Mouse (Mus musculus) liver, embryonic 14.5 days (tissue): ENCODE data around the gene Selenom. TPM values are rescaled to one million over a fixed set of nuclear protein-coding genes. Genes with fewer than 3 reads are reported as not detected.

Source experiments
- ATAC-seq: fragments of 200-750 bp; cut with Nextera tagmentation; 2 replicates; pipeline ENCODE4 v1.8.0; 2017; ENCODE audit warnings: moderate number of reproducible peaks, mild to moderate bottlenecking, moderate library complexity; ENCODE audit not compliant: insufficient read depth
- DNase-seq, 3 experiments: peaks; one replicate each; pipeline ENCODE4 v3.0.0-alpha.2; 2012 to 2013; ENCODE audit warnings: low read depth in 3 of 3, low spot score in 3 of 3
- H3K27ac ChIP-seq: fragments of 300-500 bp; sonication (generic); 2 replicates; pipeline ENCODE4 v1.5.1; 2014; ENCODE audit warnings: moderate library complexity, mild to moderate bottlenecking, control low read depth, inconsistent platforms
- H3K27me3 ChIP-seq: fragments of 300-500 bp; sonication (generic); 2 replicates; pipeline ENCODE4 v1.6.1; 2014; ENCODE audit warnings: mild to moderate bottlenecking, low read length, moderate library complexity; ENCODE audit not compliant: control insufficient read depth, insufficient read depth
- H3K36me3 ChIP-seq: fragments of 300-500 bp; sonication (generic); replicated peaks from 2 replicates; pipeline ENCODE4 v1.6.1; 2014; ENCODE audit warnings: low read depth; ENCODE audit not compliant: control insufficient read depth, insufficient read depth
- H3K4me1 ChIP-seq, 2 experiments: fragments of 200-500 bp in 1 of 2; fragments of 300-500 bp in 1 of 2; sonication (generic) in 1 of 2; replicated peaks; 2 replicates each; pipeline ENCODE4 v1.6.1; 2012 to 2014; ENCODE audit warnings: antibody characterized with exemption in 1 of 2, inconsistent platforms in 1 of 2, low read length in 1 of 2; ENCODE audit not compliant: control insufficient read depth in 2 of 2, insufficient read depth in 2 of 2
- H3K4me2 ChIP-seq: fragments of 300-500 bp; sonication (generic); 2 replicates; pipeline ENCODE4 v1.6.1; 2014; ENCODE audit warnings: low read depth, mild to moderate bottlenecking, control low read depth, moderate library complexity
- H3K4me3 ChIP-seq, 2 experiments: fragments of 200-500 bp in 1 of 2; fragments of 300-500 bp in 1 of 2; sonication (generic) in 1 of 2; 2 replicates each; pipeline ENCODE4 v1.5.1; 2012 to 2014; ENCODE audit warnings: low read depth in 2 of 2, low read length in 2 of 2, mild to moderate bottlenecking in 2 of 2, control low read depth in 1 of 2, inconsistent platforms in 1 of 2, moderate library complexity in 1 of 2; ENCODE audit not compliant: insufficient read depth in 1 of 2
- H3K9ac ChIP-seq: fragments of 300-500 bp; sonication (generic); replicated peaks from 2 replicates; pipeline ENCODE4 v1.6.1; 2014; ENCODE audit warnings: mild to moderate bottlenecking, control low read depth, moderate library complexity
- H3K9me3 ChIP-seq: fragments of 300-500 bp; sonication (generic); 2 replicates; pipeline ENCODE4 v1.6.1; 2016; ENCODE audit warnings: low read length, mixed read lengths; ENCODE audit not compliant: control insufficient read depth
- CTCF ChIP-seq: IDR thresholded peaks from 2 replicates; pipeline ENCODE4 v1.5.1; 2016; ENCODE audit warnings: antibody characterized with exemption, low read depth, control low read depth
- EP300 ChIP-seq: IDR thresholded peaks from 2 replicates; pipeline ENCODE4 v1.6.1; 2016; ENCODE audit warnings: antibody characterized with exemption, low read depth
- WGBS: fragments of 180-500 bp; shearing (Covaris S2); extraction: QIAGEN DNeasy Blood & Tissue Kit; methylation state at CpG from one replicate; pipeline ENCODE4 v1.1.7; 2014; ENCODE audit not compliant: insufficient replicate concordance; 5-methylcytosine and 5-hydroxymethylcytosine counted together
- polyA plus RNA-seq, 2 experiments: library from polyadenylated mRNA; depleted of rRNA in 1 of 2; stranded (reverse) in 1 of 2; unstranded in 1 of 2; fragments of >200 nt; fragmentation: Nextera tagmentation in 1 of 2; extraction: Ambion mirVana in 1 of 2; gene quantifications; 2 replicates each; pipeline versions ENCODE4 v1.2.1 to v1.2.3; 2012 to 2014

Gene Selenom
- polyA plus RNA-seq, 2 experiments: 8.5 to 10.3 TPM

- H3K9me3 ChIP-seq: no peaks in the 10 kb centered on the region
- H3K36me3 ChIP-seq: no peaks in the 10 kb centered on the region
- no peak overlapping the region for H3K9ac ChIP-seq
- no peak overlapping the region for H3K4me3 ChIP-seq
- no peak overlapping the region for H3K27ac ChIP-seq
- WGBS: 70% methylated on average over 18 of the region's 18 CpGs
- H3K27me3 ChIP-seq: no peaks in the 10 kb centered on the region
- no peak overlapping the region for H3K4me2 ChIP-seq
- DNase-seq (no peak), ATAC-seq (no peak)
- TF ChIP-seq EP300: no peak
- no peak for TF ChIP-seq CTCF
- no peaks in the 10 kb centered on the region for H3K4me1 ChIP-seq
Observed at GRCm38 (mm10) chr11:3502459-3503072, 11.9 kb upstream of the Selenom start.

DNA sequence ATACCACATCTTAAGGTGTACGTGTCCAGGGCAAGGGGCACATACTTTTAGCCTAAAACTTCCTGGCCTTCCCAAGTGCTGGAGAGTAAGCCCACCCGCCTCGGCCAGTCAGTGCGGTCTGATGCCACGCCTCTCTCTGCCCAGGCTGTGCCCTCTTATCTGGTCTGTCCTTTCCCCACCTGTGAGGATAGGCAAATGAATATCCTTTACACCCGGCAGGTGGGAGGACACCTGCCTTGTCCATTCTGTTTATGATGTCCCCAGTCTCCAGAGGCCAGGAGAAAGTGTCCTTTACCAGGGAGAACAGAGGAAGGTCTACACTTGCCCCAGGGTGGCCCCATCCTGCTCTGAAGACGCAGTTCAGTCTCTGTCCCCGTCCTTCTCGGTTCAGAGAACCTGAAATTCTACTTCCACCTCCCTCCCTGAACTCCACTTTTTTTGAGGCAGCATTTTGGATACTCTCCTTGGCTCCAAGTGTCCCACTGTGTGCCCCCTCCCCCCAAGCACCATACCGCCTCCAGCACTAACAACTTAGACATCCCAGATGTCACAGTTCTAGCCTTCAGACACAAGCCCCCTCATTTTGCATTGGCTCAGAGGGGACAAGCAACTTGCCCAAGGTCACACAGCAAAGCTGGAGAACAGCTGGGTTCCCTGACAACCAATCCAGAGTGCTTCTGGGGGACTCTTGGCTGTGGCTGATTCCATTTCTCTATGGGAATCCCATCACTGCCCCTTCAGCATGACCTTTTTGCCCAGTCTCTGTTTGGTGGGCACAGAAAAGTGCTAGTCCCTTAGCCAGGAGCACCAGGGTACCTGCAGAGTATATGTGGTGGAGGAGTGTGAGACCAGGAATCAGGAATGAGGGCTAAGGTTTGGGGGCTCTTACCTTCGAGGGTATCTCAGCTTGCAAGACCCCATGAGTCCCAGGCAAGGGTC lies 10.5 kb upstream of the Selenom start:
- ATAC-seq (no peak), DNase-seq (no peak)
- Histone ChIP-seq H3K36me3 (no peaks in the 10 kb centered on the region), H3K4me1 (peaks cover 0 to 3% of the 10 kb centered on the region in 2 experiments; a peak in 1 of 4 replicates), H3K9ac (no peak overlapping the region), H3K27me3 (no peaks in the 10 kb centered on the region), H3K4me2 (no peak overlapping the region), H3K9me3 (no peaks in the 10 kb centered on the region), H3K4me3 (no peak overlapping the region), H3K27ac (no peak overlapping the region)
- TF ChIP-seq EP300: no peak
- TF ChIP-seq CTCF: no peak
- 43% methylated on average over 11 of the region's 11 CpGs for WGBS

DNA sequence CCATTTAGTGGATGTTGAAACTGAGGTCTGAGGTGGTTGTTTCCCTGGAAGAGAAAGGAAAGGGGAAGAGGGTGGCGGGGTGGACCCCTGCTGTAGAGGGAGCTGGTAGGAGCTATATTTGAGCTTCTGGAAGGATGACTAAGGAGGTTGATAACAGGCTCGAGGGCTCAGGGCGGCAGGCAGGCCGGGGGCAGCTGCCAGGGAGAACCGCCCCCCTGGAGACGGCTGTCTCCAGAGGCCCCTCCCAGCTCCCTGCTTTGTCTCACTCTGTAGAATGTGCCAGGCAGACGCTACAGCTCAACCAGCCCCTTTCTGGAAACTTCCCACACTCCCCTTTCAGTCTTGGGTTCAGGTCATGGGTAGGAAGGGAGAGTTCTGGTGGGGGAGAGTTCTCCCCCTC lies 6.3 kb upstream of the Selenom start:
- DNase-seq (no peak), ATAC-seq (no peak)
- H3K9me3 ChIP-seq: no peaks in the 10 kb centered on the region
- H3K36me3 ChIP-seq: no peaks in the 10 kb centered on the region
- no peak overlapping the region for H3K9ac ChIP-seq
- no peaks in the 10 kb centered on the region for H3K27me3 ChIP-seq
- no peak overlapping the region for H3K4me3 ChIP-seq
- peaks cover 2 to 9% of the 10 kb centered on the region in 2 experiments; a peak in 2 of 4 replicates for H3K4me1 ChIP-seq
- no peak overlapping the region for H3K27ac ChIP-seq
- no peak for TF ChIP-seq CTCF
- no peak for TF ChIP-seq EP300
- WGBS: 4% methylated on average over 7 of the region's 7 CpGs
- H3K4me2 ChIP-seq: no peak overlapping the region

DNA sequence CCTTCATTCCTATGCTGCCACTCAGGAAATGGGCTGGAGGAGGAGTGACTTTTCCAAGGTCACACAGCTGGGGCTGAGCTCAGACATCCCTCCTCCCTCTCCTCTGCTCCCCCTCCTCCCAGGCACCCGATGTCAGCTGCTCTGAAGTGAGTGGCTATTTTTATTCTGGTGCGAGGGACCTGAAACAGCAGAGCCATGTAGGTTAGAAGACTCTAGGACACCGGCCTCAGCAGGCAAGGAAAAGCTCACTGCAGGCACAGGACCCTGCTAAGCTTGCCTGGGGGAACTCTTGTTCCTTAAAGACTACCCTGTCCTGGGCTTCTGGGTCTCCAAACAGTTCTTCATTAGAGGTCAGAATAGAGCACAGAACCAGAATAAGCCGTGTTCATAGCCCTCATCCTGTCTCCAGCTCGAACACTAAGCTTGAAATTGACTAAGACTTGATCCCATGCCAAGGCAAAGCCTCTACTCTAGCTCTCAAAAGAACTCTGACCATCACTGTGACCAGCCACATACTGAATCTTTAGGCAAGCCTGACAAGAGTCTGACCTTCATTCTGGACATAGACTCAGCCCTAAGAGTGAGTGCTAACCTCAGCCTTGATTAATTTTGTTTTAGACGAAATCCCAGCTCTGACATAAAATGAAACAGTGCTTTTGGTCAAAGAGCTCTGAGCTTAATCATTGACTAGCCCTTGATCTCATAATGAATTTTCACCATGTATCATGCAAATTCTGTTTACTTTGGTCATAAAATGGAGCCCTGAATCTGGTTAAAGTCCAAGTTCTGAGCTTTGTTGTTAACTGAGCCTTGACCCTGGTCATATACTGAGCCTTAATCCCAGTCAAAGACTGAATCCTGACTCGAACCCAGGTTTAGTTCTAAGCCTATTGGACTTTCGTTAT lies 5.1 kb upstream of the Selenom start:
- Histone ChIP-seq H3K9ac (no peak overlapping the region), H3K27me3 (no peaks in the 10 kb centered on the region), H3K4me1 (peaks cover 2 to 10% of the 10 kb centered on the region in 2 experiments; a peak in 3 of 4 replicates), H3K4me3 (no peak overlapping the region), H3K36me3 (no peaks in the 10 kb centered on the region), H3K9me3 (no peaks in the 10 kb centered on the region), H3K4me2 (no peak overlapping the region), H3K27ac (no peak overlapping the region)
- 53% methylated on average over 8 of the region's 8 CpGs for WGBS
- no peak for DNase-seq
- ATAC-seq: no peak
- TF ChIP-seq CTCF (no peak), EP300 (no peak)
